Comparison of ENCODE assay signal across 8 mouse cellular contexts in genomic region chr11:70646259-70646555, GRCm38 (mm10). TPM values are rescaled to one million over a fixed set of nuclear protein-coding genes. Genes with fewer than 3 reads are reported as not detected.
DNase-seq lines count a peak whose midpoint lies in the region; ATAC-seq and TF ChIP-seq lines count a peak whose summit lies in the region.

No protein-coding gene starts in this region.

- peak overlapping the region; percentile 62 for H3ac ChIP-seq in myocyte (ENCODE audit: control insufficient read depth, insufficient read length)

- peak overlapping the region; percentile 93 for H3K4me3 ChIP-seq in megakaryocyte, embryonic 14.5 days (replicated peaks)
- H3K4me3 ChIP-seq in embryonic fibroblast, embryonic 13.5 days (ENCODE audit: insufficient read depth, low read length): peak overlapping the region; percentile 68
- peak overlapping the region; percentile 84 for H3K4me3 ChIP-seq in kidney, embryonic 15.5 days (replicated peaks)
- peak overlapping the region; percentile 62 for H3K4me3 ChIP-seq in myocyte

- peaks cover 31% of the 10 kb centered on the region for H3K79me2 ChIP-seq in myocyte (ENCODE audit: control insufficient read depth, insufficient read depth)

- no peak for TF ChIP-seq CTCF in embryonic fibroblast, embryonic 13.5 days (IDR thresholded peaks at IDR 0.05; ENCODE audit: borderline replicate concordance, insufficient read depth, low read length)

- WGBS in kidney, embryonic 15.5 days: 10% methylated on average over 3 of the region's 3 CpGs

- DNase-seq in left cerebral cortex, adult 18-20 months (ENCODE audit: low spot score in 2 of 2): no peak
- DNase-seq in right cerebral cortex, postnatal 14 days: no peak
- DNase-seq in right cerebral cortex, adult 18-20 months: no peak

- peak overlapping the region; percentile 76 for H3K9ac ChIP-seq in kidney, embryonic 15.5 days

- H3K27me3 ChIP-seq in megakaryocyte, embryonic 14.5 days (replicated peaks): no peaks in the 10 kb centered on the region
- no peaks in the 10 kb centered on the region for H3K27me3 ChIP-seq in kidney, embryonic 15.5 days
- no peaks in the 10 kb centered on the region for H3K27me3 ChIP-seq in myocyte (ENCODE audit: control insufficient read depth, insufficient read depth, insufficient read length)

- TF ChIP-seq POLR2A in embryonic fibroblast, embryonic 13.5 days (IDR thresholded peaks at IDR 0.05; ENCODE audit: low read depth, low read length): no peak
- no peak for TF ChIP-seq POLR2A in myocyte (IDR thresholded peaks at IDR 0.05; ENCODE audit: insufficient read length, low read depth)

- peaks cover 84% of the 10 kb centered on the region for H3K36me3 ChIP-seq in megakaryocyte, embryonic 14.5 days (replicated peaks; ENCODE audit: low read length)
- H3K36me3 ChIP-seq in kidney, embryonic 15.5 days: peaks cover 64% of the 10 kb centered on the region
- H3K36me3 ChIP-seq in myocyte (ENCODE audit: control insufficient read depth, insufficient read depth): peaks cover 33% of the 10 kb centered on the region

- no peaks in the 10 kb centered on the region for H3K9me3 ChIP-seq in megakaryocyte, embryonic 14.5 days
- H3K9me3 ChIP-seq in kidney, embryonic 15.5 days (replicated peaks): no peaks in the 10 kb centered on the region

- peak overlapping the region; percentile 82 for H3K4me2 ChIP-seq in kidney, embryonic 15.5 days
- H3K4me2 ChIP-seq in myocyte (ENCODE audit: low read depth): peak overlapping the region; percentile 91

- no peak overlapping the region for H3K27ac ChIP-seq in embryonic fibroblast, embryonic 13.5 days (ENCODE audit: insufficient read depth, low read length)
- peak overlapping the region; percentile 93 for H3K27ac ChIP-seq in kidney, embryonic 15.5 days

- no peak for ATAC-seq in megakaryocyte, adult 5-6 weeks (ENCODE audit: poor library complexity, severe bottlenecking)
- ATAC-seq in kidney, embryonic 15.5 days (replicated peaks; ENCODE audit: low FRiP score): no peak

- H3K4me1 ChIP-seq in megakaryocyte, embryonic 14.5 days: peaks cover 71% of the 10 kb centered on the region
- peaks cover 13% of the 10 kb centered on the region for H3K4me1 ChIP-seq in embryonic fibroblast, embryonic 13.5 days (ENCODE audit: control insufficient read depth, insufficient read depth, low read length)
- peaks cover 48% of the 10 kb centered on the region for H3K4me1 ChIP-seq in kidney, embryonic 15.5 days

TF ChIP-seq in myocyte, 11 proteins besides CTCF, POLR2A, EP300 and RAD21:
- TF ChIP-seq MAX (IDR thresholded peaks at IDR 0.05; ENCODE audit: low read depth) (no peak), REST (IDR thresholded peaks at IDR 0.05; ENCODE audit: insufficient read depth, insufficient read length) (no peak), MYOD1 (IDR thresholded peaks at IDR 0.05; ENCODE audit: control insufficient read depth in 1 of 3, insufficient read length in 2 of 3, low read depth in 2 of 3) (no peak), MYOG (IDR thresholded peaks at IDR 0.05; ENCODE audit: control insufficient read depth in 1 of 3, insufficient read depth in 1 of 3, insufficient read length in 2 of 3, low read depth in 2 of 3) (no peak), SRF (IDR thresholded peaks at IDR 0.05; ENCODE audit: control insufficient read depth, insufficient read length, low read depth) (no peak), POLR2AphosphoS2 (IDR thresholded peaks at IDR 0.05; ENCODE audit: insufficient read length, low read depth) (no peak), TCF3 (IDR thresholded peaks at IDR 0.05; ENCODE audit: insufficient read length, low read depth) (no peak), USF1 (IDR thresholded peaks at IDR 0.05; ENCODE audit: low read depth) (no peak), E2F4 (IDR thresholded peaks at IDR 0.05; ENCODE audit: insufficient read depth) (no peak), CEBPB (IDR thresholded peaks at IDR 0.05; ENCODE audit: insufficient read depth, poor library complexity, severe bottlenecking) (no peak), TCF12 (IDR thresholded peaks at IDR 0.05; ENCODE audit: insufficient read depth, poor library complexity, severe bottlenecking) (no peak)

RNA-seq across cellular contexts. Expression of gene Rnf167, which starts 0.8 kb away (rescaled TPM):
- 102 and 125 TPM in 2 replicates for polyA plus RNA-seq in megakaryocyte, embryonic 14.5 days (2012; ENCODE audit: insufficient read depth, low replicate concordance)
- 75.6 and 82.1 TPM in 2 replicates for total RNA-seq in megakaryocyte, adult 5-6 weeks (2015)
- 57.4 and 60.0 TPM in 2 replicates for total RNA-seq in megakaryocyte, adult 5-6 weeks (2017)
- 14.9 and 19.5 TPM in 2 replicates for polyA plus RNA-seq in embryonic fibroblast, embryonic 13.5 days (2011; ENCODE audit: insufficient read length, low read depth, missing spikeins)
- polyA plus RNA-seq in kidney, embryonic 15.5 days (2015; fragmentation: Nextera tagmentation; extraction: Ambion mirVana): 115 and 122 TPM in 2 replicates
- polyA plus RNA-seq in myocyte (2012; fragmentation: generic; extraction: Trizol): 16.7 TPM
- total RNA-seq in left cerebral cortex, adult 18-20 months (2021): 10 to 100 TPM; 86.4 to 90.1 TPM

RNA-seq across cellular contexts. Expression of gene Slc25a11, which starts 1.1 kb away (rescaled TPM):
- 15.7 and 78.7 TPM in 2 replicates for polyA plus RNA-seq in megakaryocyte, embryonic 14.5 days (2012; ENCODE audit: insufficient read depth, low replicate concordance)
- 78.9 and 93.0 TPM in 2 replicates for total RNA-seq in megakaryocyte, adult 5-6 weeks (2015)
- 63.4 and 66.1 TPM in 2 replicates for total RNA-seq in megakaryocyte, adult 5-6 weeks (2017)
- 75.9 and 81.1 TPM in 2 replicates for polyA plus RNA-seq in embryonic fibroblast, embryonic 13.5 days (2011; ENCODE audit: insufficient read length, low read depth, missing spikeins)
- polyA plus RNA-seq in kidney, embryonic 15.5 days (2015; fragmentation: Nextera tagmentation; extraction: Ambion mirVana): 178 and 186 TPM in 2 replicates
- 165 TPM for polyA plus RNA-seq in myocyte (2012; fragmentation: generic; extraction: Trizol)
- total RNA-seq in left cerebral cortex, adult 18-20 months (2021): 100 to 1,000 TPM; 120 to 124 TPM

RNA-seq across cellular contexts. Expression of gene Gp1ba, which starts 7.3 kb away (rescaled TPM):
- polyA plus RNA-seq in megakaryocyte, embryonic 14.5 days (2012; ENCODE audit: insufficient read depth, low replicate concordance): 898 and 1,061 TPM in 2 replicates
- total RNA-seq in megakaryocyte, adult 5-6 weeks (2015): 0.20 and 0.23 TPM in 2 replicates
- 0.04 TPM in 1 of 2 replicates, not detected in the other for total RNA-seq in megakaryocyte, adult 5-6 weeks (2017)
- polyA plus RNA-seq in embryonic fibroblast, embryonic 13.5 days (2011; ENCODE audit: insufficient read length, low read depth, missing spikeins): not detected in 2 replicates
- polyA plus RNA-seq in kidney, embryonic 15.5 days (2015; fragmentation: Nextera tagmentation; extraction: Ambion mirVana): 0.19 and 0.30 TPM in 2 replicates
- polyA plus RNA-seq in myocyte (2012; fragmentation: generic; extraction: Trizol): 0.22 TPM
- not detected for total RNA-seq in left cerebral cortex, adult 18-20 months (2021)

RNA-seq across cellular contexts. Expression of gene Pfn1, which starts 8.2 kb away (rescaled TPM):
- polyA plus RNA-seq in megakaryocyte, embryonic 14.5 days (2012; ENCODE audit: insufficient read depth, low replicate concordance): 9,580 and 14,702 TPM in 2 replicates
- 1,800 and 1,907 TPM in 2 replicates for total RNA-seq in megakaryocyte, adult 5-6 weeks (2015)
- total RNA-seq in megakaryocyte, adult 5-6 weeks (2017): 869 and 896 TPM in 2 replicates
- polyA plus RNA-seq in embryonic fibroblast, embryonic 13.5 days (2011; ENCODE audit: insufficient read length, low read depth, missing spikeins): 1,131 and 1,278 TPM in 2 replicates
- 1,914 and 2,031 TPM in 2 replicates for polyA plus RNA-seq in kidney, embryonic 15.5 days (2015; fragmentation: Nextera tagmentation; extraction: Ambion mirVana)
- polyA plus RNA-seq in myocyte (2012; fragmentation: generic; extraction: Trizol): 2,636 TPM
- total RNA-seq in left cerebral cortex, adult 18-20 months (2021): 100 to 1,000 TPM; 224 to 231 TPM

RNA-seq across cellular contexts. Expression of gene Eno3, which starts 10.8 kb away (rescaled TPM):
- polyA plus RNA-seq in megakaryocyte, embryonic 14.5 days (2012; ENCODE audit: insufficient read depth, low replicate concordance): 4.2 and 8.4 TPM in 2 replicates
- 6.3 and 7.8 TPM in 2 replicates for total RNA-seq in megakaryocyte, adult 5-6 weeks (2015)
- total RNA-seq in megakaryocyte, adult 5-6 weeks (2017): 5.9 and 8.2 TPM in 2 replicates
- 15.6 and 31.0 TPM in 2 replicates for polyA plus RNA-seq in embryonic fibroblast, embryonic 13.5 days (2011; ENCODE audit: insufficient read length, low read depth, missing spikeins)
- polyA plus RNA-seq in kidney, embryonic 15.5 days (2015; fragmentation: Nextera tagmentation; extraction: Ambion mirVana): 30.3 and 38.5 TPM in 2 replicates
- polyA plus RNA-seq in myocyte (2012; fragmentation: generic; extraction: Trizol): 1,792 TPM
- total RNA-seq in left cerebral cortex, adult 18-20 months (2021): 1 to 10 TPM; 7.3 to 8.8 TPM

Comparison
In these comparisons a context has a peak if more than half of its experiments do, and no peak if none do; other contexts are left out.
1. RNA of gene Gp1ba, which starts 7.3 kb away (polyA plus RNA-seq): 898 to 1,061 TPM in megakaryocyte, embryonic 14.5 days; 0.19 to 0.30 TPM in kidney, embryonic 15.5 days, 0.22 TPM in myocyte (single experiment) and not detected in embryonic fibroblast, embryonic 13.5 days; every median in the first group is over 100 times any median in the second.
2. Peak in every context shown above with its lines, with median percentiles within 50 percentile points of each other: H3K4me3 ChIP-seq.